Mouse (Mus musculus) cerebellum, postnatal 25 days (tissue): ENCODE results near the gene Smco3.
"Not testable (repeated sequence)": the region's sequence is repeated elsewhere in the genome, so short reads cannot be mapped to it uniquely, and the experiment has no call there.

Source experiments
- DNase-seq, 2 experiments: peaks; one replicate each; pipeline ENCODE4 v3.0.0; 2021; ENCODE audit warnings: mixed read lengths in 2 of 2

Gene Smco3

DNA sequence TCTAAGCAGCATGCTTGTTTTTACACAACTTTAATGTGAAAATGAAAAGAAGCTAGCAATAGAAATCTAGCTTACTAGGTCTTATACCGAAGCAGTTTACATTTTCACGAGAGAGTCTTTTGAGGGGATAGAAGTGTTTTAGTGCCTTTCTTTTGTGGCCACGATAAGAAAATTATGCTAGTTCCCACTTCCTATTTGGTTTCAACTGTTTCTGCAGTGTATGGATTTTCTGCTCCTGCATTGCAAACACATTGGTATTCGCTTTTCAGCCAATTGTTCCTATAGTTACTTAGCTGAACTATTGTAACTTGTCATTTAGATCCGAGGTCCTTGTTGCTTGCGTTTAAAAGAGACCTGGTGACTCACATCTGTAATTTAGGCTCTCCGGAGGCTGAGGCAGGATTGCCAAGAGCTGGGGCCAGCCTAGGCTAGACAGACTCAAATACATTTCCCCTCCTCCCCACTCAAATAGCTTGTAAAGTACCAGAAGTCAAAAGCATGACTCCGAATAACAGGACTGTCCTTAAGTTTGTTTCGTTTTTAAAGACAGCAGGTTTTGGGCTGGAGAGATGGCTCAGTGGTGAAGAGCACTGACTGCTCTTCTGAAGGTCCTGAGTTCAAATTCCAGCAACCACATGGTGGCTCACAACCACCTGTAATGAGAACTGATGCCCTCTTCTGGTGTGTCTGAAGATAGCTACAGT, 30.4 kb downstream of the Smco3 start:
- DNase-seq, result no peak

DNA sequence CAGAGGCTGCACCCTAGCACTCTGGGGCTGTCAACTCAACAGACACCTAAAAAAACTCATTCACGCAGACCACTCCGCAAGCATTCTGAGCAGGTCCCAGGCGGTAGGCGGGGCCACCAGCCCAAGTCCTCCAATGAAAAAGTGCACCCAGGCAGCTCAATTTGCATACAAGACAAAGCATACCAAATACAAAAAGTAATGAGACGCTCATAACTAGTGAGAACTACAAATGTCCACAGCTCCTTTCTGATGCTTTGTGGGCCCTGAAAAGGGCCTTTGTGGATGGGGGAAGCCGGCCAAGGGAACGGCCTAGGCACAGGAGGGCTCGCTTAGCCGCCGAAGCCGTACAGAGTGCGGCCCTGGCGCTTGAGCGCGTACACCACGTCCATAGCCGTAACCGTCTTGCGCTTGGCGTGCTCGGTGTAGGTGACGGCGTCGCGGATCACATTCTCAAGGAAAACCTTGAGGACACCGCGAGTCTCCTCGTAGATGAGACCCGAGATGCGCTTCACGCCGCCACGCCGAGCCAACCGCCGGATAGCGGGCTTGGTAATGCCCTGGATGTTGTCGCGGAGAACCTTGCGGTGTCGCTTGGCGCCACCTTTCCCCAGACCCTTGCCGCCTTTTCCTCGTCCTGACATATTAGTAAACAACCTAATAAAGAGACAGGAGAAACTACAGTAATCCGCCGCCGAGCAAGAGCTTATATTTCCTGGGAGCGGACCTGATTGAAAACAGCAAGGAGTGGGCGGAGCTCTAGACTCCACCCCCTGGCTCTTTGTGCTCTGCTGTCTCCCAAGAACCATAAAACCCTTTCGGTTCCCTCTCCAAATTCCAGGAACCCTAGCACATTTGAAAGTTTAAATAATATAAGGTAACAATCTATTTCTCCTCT, 31.3 kb downstream of the Smco3 start, which contains the start of gene Hist4h4:
TSS of gene Hist4h4 (minus strand) at position 677 of the 895 bp plus-strand sequence.
- peak; percentile 96 to 98 for DNase-seq

DNA sequence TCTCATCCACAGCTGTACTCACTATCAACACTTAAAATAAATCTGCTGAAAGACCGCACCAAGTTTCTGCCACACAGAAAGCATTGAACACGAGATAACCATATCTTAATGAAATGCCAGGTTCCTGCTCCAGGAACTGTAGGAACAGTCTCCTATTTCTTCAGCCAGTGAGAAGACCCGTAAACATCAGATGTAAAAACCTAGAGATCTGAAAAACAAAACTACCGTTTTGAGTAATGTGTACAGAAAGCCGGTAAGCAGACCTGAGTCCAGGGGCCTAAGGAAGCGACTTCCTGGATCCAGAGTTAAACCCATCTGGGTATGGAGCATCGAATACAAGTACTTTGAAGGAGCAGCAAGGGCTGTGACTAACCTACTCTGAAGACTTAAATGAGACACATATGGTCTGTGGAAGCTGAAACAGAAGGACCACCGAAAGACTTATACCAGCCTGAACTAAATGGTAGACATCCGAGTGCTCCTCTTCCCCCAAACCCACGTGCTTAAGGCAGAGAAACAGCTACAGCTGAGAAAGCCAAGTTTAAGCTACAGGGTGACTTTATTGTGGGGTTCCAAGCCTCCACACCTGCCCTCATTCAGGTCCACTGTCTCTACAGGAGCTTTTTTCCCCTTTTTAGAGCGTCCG, 32.0 kb downstream of the Smco3 start:
- no peak for DNase-seq

DNA sequence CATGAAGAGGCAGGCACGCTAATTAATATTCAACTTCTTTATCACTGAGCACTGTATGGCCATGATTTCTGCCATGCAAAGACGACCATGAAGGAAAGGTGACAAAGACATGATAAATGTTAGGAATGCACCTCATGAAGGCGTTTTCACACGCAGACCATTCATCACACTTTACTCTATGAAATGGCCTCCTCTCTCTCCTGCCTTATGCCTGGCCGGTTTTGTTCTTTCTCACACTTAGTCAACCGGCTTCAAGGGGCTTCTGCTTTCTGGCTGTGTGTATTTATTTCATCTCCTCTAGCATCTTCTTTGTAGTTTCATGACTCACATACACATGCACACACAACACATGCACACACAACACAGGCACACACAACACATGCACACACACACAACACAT, 34.0 kb downstream of the Smco3 start:
- DNase-seq, result no peak

DNA sequence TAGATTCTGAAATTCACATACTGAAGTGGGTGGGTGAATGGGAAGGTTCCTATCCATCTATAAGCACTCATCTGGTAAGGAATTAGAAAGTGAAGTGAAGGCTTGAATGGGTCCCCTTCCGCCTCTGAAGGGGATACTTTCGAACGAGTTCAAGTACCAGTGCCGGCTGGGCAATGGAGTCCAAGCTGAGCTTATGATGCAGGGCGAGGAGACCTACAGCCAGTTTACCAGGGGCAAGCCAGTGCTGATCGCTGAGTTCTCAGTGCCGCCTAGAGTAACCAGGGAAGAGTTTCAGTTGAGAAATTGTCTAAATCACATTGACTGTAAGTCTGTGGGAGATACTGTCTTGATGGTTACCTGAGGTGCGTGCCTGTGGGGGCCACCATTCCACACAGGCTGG, 34.5 kb downstream of the Smco3 start:
- no peak for DNase-seq

DNA sequence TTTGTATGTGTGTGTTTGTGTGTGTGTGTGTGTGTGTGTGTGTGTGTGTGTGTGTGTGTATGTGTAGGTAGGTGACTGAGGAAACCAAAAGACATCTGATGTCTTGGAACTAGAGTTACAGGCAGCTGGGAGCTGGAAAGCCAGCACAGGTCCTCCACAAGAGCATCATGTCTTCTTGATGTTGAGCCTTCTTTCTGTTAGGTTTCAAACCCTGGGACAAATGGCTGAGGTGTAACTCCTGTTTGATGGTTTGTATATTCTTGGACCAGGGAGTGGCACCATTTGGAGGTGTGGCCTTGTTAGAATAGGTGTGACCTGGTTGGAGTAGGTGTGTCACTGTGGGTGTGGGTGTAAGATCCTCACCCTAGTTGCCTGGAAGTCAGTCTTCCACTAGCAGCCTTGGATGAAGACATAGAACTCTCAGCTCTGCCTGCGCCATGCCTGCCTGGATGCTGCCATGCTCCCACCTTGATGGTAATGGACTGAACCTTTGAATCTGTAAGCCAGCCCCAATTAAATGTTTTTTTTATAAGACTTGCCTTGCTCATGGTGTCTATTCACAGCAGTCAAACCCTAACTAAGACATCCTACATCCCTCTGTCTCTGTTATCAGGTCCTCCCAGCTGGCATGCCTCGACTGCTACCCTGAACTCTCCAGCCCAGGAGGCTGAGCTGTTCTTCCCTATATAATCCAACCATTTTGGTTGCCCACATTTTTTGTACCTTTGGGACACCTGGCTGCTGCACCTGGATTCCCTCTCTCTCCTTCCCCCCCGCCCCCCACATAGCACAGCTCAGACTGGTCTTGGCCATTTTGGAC, 37.2 kb downstream of the Smco3 start:
- not testable (repeated sequence) for DNase-seq

DNA sequence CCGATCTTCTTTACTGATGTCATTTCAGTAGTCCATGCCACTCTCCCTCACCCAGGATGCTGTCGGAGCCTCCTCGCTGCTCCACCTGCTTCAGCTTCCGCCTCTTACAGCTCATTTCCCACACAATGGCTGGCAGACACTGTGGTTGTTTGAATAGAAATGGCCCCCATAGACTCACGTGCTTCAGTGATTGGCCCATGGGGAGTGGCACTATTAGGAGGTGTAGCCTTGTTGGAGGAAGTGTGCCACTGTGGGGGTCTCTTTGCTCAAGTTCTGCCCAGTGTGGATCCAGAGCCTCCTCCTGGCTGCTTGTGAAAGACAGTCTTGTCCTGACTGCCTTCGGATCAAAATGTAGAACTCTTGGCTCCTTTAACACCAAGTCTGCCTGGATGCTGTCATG, 39.4 kb downstream of the Smco3 start:
- no peak for DNase-seq

DNA sequence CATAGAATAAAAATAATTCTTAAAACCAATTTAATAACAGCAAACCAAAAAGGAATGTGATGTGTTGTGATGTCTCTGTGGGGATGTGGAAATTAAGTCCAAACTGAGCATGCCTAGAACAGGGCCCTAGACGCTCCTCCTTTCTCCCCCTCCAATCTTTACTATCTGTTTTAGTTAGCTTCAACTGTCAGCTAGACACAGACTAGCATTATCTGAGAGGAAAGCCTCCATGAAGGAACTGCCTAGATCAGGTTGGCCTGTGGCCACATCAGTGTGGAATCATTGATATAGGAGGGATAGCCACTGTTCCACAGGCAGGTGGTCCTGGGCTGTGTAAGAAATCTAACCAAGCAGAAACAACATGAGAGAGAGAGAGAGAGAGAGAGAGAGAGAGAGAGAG, 40.1 kb downstream of the Smco3 start:
- no peak for DNase-seq

DNA sequence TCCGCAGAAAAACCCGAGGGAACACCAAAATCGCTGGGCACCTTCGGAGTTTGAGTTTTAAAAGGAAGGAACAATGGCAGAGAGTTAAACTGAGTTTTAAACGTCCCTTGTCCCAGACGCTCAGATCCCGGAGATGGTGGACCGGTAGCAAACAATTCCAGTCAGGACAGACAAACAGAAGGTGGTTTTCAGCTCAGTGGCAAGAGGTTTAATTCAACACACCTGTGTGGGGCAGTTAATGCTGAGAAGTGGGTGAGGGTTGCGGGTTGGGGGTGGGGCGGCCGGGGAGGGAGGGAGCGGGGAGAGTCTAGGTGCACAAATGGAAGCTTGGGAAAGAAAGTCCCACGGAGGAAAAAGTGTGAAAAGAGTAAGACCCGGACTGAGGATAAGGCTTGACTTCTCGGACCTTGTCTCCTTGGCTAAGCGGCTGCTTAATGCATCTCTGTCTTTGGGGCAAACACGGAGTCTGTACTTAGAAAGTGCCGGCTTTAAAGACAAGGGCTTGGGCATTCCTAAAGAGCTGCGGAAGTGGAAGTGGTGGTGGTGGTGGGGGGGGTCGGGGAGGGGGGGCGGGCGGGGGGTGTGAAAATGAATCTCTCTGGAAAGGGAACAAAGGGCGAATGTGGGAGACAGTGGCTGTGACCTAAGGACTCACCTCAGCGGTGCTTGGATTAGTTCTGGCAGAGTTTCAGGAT, 41.3 kb downstream of the Smco3 start:
- DNase-seq, result no peak

DNA sequence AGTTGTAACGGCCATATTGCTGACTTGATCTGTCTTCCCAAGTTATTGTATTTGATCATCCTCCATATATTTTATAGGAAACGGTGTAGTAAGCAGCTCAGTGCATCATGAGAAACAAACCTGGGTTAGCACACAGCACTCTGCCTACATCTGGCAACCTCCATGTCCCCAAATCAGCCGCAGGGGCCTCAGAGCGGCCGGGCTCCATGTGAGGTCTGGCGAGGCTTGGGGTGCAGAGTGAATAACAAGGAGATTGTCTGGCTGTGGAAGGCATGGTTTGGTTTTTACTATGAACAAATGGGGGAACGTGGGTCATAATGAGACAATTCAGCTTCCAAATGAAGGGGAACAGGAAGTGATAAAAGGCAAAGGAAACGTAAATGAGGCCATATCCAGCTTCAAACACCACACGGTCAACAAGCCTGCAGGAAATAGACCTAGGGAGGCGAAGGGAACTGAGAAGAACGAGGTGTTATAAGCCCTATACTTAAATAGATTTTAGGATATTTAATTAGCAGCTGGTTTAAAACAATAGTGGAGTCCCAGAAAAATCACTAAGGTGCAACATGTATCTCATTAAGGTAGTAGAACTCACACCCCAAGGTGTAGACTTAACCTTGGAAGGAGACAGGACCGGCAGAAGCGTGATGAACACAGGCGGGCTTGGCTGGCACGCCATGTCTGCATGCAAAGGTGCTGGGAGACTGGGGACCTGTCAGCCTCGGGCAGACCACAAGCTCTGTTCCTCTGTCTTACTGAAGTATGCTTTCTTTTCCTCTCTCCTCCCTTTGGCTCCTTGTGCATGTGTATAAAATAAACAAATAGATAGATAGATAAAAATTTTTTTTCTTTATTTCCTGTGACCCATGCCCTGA, 42.1 kb downstream of the Smco3 start:
- no peak for DNase-seq

DNA sequence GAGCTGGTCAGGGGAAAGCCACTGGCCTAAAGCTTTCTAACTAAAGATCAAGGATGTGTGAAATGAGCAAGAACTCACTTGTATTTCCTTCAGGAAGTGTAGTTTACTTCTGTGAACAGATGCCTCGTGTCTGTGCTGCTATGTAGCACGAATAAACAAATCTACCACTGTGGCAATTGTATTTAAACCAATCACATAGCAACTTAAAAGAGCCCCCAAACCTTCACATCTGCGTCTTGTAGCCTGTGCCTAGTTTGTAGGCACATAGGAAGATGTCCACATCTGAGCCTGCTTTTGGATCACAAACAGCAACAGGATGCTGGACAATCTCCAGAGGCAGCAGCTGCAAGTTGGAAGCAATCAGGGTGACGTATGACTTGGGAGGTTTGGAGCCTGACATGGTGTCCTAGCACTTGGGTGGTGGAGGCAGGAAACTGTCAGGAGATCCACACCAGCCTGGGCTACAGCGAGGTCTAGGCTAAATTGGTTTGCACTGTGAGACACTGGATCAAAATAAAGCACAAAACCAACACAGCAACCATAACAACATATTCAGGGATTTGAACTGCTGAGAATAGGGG, 45.8 kb downstream of the Smco3 start:
- DNase-seq, result no peak

DNA sequence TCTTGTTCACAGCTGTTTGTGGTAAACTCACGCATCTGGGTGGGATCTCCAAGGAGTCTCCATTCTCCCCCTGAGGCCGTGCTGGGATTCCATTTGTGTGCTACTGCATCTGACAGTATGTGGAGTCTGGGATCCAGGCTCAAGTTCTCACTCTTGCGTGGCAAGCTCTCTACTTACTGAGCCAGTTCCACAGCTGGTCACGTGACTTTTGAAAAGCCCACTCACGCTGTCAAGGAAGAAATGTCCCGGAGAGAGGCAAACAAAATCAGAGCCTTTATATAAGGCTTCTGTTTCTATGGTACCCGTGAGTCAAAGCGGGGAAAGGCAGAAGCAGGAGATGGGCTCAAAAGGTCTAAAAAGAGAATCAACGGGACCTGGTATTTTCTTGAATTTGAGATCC, 52.5 kb downstream of the Smco3 start:
- DNase-seq, result no peak

DNA sequence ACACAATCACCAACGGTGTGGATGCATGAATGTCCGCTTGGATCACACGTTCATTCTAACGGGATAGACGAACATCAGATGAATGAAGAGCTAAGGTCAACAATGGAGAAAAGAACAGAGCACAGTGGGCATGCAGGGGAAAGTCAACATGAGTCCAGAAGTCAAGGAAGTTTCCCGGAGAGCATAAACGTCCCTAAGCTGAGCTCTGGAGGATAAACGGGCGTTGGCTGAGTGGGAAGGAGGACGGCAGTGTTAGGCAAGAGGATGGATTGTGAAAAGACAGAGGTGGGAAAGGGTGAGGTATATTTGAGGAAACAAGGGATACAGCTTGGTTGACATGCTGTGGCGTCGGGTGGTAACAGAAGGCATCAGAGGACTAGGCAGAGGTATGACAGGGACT, 53.1 kb downstream of the Smco3 start:
- no peak for DNase-seq

DNA sequence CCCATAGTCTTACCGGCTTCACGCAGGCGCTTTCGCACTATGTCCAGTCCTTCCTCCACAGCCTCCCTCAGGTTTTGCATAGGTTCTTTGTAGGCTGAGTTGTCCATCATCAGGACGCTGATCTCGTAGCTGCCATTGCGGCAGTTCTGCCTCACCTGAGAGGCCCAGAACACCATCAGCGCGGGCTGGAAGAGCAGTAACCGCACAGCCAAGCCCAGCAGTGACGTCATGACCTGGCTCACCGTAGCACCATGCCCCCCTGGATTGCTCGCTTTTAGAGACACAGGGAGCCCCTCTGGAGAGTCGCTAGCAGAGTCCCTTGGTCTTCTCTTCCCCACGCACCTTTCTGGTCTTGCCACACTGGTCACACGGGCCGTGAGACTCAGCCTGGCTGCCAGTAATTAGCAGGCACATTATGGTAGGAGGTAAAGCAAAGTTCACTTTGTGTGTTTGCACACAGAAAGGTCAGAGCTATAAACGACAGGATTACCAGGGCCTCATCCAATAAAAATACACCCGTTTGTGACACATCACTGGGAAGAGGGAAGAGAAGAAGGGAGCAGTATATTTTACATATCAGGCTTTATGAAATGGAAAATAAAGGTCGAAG, 53.8 kb downstream of the Smco3 start, which contains the start of gene Gucy2c:
TSS of gene Gucy2c (minus strand) at position 389 of the 610 bp plus-strand sequence.
- no peak for DNase-seq
